Mouse (Mus musculus) adrenal gland, postnatal 4 days (tissue): Measurements from ENCODE around the gene Bmf. TPM values are rescaled to one million over a fixed set of nuclear protein-coding genes. Genes with fewer than 3 reads are reported as not detected.

Experiments
- DNase-seq, 2 experiments: peaks; one replicate each; pipeline ENCODE4 v3.0.0; 2021 to 2022; ENCODE audit warnings: low spot score in 2 of 2, mixed read lengths in 2 of 2
- total RNA-seq, 2 experiments: library from RNA; stranded (reverse); gene quantifications; 2 replicates each; pipeline ENCODE4 v1.2.3; 2021

Gene Bmf
- total RNA-seq, 2 experiments from 2014 or later: 30.9 to 35.7 TPM

GRCm38 (mm10) chr2:118484386-118484898, 65.0 kb downstream of the Bmf start:
- DNase-seq: no peak

GRCm38 (mm10) chr2:118483032-118483431, 66.5 kb downstream of the Bmf start:
- DNase-seq: no peak

GRCm38 (mm10) chr2:118480886-118481285, 68.6 kb downstream of the Bmf start:
- no peak for DNase-seq

- peak; percentile 71 to 83 for DNase-seq
Measured at GRCm38 (mm10) chr2:118479550-118479909, 70.0 kb downstream of the Bmf start, which contains the start of gene Srp14. Srp14 (minus strand) TSS chr2:118479711.

GRCm38 (mm10) chr2:118478833-118479549, 70.5 kb downstream of the Bmf start:
- DNase-seq: no peak

Other genes with a start within 250 kb of the Bmf start
- 1 to 10 TPM; 2.8 to 3.2 TPM for gene Gpr176, start 176.3 kb downstream of the Bmf start, total RNA-seq
- 10 to 100 TPM; 25.1 to 29.5 TPM for gene Eif2ak4, start 161.1 kb downstream of the Bmf start, total RNA-seq
- 100 to 1,000 TPM; 143 to 152 TPM for gene Srp14, start 70.0 kb downstream of the Bmf start, total RNA-seq
- gene Bub1b, start 48.5 kb upstream of the Bmf start, total RNA-seq: 10 to 100 TPM; 36.7 to 40.7 TPM
- gene Pak6, start 113.6 kb upstream of the Bmf start, total RNA-seq: 10 to 100 TPM; 13.8 to 16.3 TPM
- gene Ankrd63, start 154.3 kb upstream of the Bmf start, total RNA-seq: under 1 TPM; 0.20 to 0.59 TPM
- 1 to 10 TPM; 2.2 to 2.7 TPM for gene Plcb2, start 178.8 kb upstream of the Bmf start, total RNA-seq
- gene Inafm2, start 196.1 kb upstream of the Bmf start, total RNA-seq: 10 to 100 TPM; 27.8 to 30.8 TPM
- gene Ccdc9b, start 213.0 kb upstream of the Bmf start, total RNA-seq: 1 to 10 TPM; 6.1 to 6.9 TPM
- not detected for gene Phgr1, start 223.1 kb upstream of the Bmf start, total RNA-seq
- gene Disp2, start 230.0 kb upstream of the Bmf start, total RNA-seq: 10 to 100 TPM; 53.4 to 54.0 TPM